Mouse (Mus musculus) kidney, adult 9 months (tissue): ENCODE data around the gene 1110032F04Rik.
A peak's percentile ranks its signal among the peaks of the same experiment; 100 is the strongest.
"Not testable (repeated sequence)": the region's sequence is repeated elsewhere in the genome, so short reads cannot be mapped to it uniquely, and the experiment has no call there.

Source experiments
- DNase-seq: peaks from one replicate; pipeline ENCODE4 v3.0.0; 2022

The 1110032F04Rik gene

DNA sequence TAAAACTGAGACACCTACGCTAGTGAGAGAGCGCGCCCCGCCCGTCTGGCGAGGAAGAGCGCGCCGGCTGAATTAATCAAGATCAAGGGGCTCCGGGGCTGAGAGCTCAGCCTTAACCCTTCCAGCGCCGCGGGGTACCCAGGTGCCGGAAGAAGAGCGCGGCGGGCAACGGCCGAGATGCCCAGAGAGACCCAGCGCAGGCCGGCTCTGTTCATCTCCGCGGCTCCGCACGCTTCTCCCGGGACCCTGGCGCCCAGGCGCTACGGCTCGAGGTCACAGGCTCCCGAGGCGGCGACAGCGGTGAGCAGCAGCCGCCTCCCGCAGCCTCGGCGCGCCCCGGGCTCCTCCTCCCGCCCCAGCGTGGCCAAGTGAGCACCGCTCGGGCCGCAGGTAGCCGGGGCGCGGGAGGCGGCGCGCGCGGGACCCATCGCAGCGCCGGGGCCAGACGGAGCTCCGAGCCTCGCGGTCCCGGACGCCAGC, at the start of gene 1110032F04Rik:
Gene 1110032F04Rik, plus strand, starts transcription at position 376 of the 480 bp plus-strand sequence.
- DNase-seq, result peak; percentile 19

GRCm38 (mm10) chr3:68821406-68821805, 48.0 kb upstream of the 1110032F04Rik start:
- DNase-seq, result peak; percentile 68

- DNase-seq, result peak; percentile 69
These were observed 47.5 kb upstream of the 1110032F04Rik start for GRCm38 (mm10) chr3:68821926-68822341.

- peak; percentile 68 for DNase-seq
These were observed 45.3 kb upstream of the 1110032F04Rik start for GRCm38 (mm10) chr3:68823876-68824764.

DNA sequence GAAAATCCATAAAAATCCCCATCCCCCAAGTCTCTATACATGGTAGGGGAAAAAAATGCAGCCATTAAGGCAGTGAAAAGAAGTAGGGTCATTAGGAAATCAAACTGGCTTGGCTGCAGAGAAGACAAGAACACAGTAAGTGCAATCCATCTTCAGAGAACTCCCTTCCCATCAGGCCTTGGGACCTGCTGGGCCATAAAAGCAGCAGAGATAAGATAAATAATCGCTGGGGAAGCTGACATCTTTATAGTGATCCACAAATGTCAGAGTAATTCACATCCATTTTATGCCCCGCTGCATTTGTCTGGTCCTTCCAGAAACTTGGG, 44.7 kb upstream of the 1110032F04Rik start:
- no peak for DNase-seq

DNA sequence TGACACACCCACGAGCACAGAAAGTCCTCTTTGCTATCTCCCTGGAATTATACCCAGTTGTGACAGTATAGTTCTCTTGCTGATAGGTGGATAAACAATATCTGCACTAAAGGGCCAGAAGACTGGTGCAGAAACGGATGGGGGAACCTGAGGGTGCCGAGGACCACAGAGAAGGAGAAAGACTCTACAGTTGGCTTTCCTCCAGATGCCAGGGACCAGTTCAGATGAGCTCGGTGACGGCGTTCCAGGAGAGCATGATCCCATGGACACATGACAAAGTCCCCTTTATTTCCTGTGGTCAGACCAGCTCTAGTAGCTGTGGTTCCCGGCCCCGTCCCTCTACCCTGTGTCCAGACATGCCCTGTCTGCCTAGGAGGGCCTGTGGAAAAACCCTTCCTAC, 44.2 kb upstream of the 1110032F04Rik start:
- DNase-seq, result peak; percentile 13

DNA sequence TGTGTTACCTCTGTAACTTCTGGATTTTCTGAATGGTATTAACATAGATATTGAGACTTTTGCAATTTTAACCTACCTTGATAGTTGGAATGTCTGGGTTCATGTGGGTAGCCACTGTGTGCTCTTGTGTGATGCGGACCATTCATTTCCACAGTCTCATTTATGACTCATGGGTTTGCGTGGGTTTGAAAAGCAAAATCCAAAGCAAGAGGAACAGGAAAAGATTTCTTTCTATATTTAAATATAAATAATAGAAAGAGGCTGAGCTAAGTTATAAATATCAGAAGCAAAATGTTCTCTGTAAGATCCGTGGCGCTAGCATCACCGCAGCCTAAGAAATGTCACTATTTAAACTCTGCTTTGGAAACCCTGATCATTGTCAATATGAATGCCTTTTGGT, 41.7 kb upstream of the 1110032F04Rik start:
- DNase-seq, result no peak

GRCm38 (mm10) chr3:68829944-68830343, 39.4 kb upstream of the 1110032F04Rik start:
- no peak for DNase-seq

DNA sequence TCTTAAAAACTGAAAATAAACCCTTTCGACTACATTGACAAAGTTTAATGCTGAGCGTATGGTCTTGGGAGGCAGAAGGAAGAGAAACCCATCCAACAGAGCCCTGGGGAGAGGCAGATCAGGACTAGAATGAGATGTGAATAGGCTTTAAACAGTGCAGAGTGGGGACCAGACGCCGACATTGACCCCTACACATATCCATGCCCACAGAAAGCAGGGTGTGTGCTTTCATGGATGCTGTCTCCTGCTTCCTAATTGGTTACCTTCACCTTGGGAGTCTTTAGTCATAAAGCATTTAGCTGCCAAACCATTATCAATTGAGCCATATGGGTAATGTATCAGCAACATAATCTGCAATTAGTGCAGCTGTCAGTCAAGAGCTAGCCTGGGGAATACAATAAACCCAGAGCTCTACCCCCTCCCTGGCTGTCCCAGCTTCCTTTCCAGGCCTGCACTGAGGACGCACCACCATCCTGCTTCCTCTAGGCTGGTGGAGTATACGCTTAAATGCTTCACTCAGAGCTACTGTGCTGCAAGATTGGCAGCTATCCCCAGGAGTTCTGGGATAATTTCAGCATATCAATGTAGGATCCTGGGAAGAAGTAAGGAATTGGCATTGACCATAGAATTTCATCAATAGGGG, 32.4 kb upstream of the 1110032F04Rik start:
- no peak for DNase-seq

DNA sequence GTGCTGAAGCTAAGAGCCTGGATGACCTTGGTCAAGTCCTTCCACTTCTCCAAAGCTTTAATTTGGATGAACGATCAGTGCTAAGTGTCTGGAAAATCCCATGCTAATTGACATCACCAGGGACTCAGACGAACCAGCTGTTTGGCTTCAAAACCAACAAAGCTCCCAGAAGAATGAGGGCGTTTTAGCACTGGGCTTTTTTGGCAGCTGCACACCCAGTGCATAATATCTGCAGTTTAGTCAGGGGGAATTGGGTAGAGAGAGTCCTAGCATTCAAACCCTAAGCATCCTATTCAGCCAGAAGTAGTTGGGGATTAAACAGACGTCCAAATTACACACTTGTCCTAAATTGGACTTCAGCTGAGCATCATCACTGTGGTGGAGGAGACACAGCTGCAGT, 29.2 kb upstream of the 1110032F04Rik start:
- DNase-seq, result no peak

DNA sequence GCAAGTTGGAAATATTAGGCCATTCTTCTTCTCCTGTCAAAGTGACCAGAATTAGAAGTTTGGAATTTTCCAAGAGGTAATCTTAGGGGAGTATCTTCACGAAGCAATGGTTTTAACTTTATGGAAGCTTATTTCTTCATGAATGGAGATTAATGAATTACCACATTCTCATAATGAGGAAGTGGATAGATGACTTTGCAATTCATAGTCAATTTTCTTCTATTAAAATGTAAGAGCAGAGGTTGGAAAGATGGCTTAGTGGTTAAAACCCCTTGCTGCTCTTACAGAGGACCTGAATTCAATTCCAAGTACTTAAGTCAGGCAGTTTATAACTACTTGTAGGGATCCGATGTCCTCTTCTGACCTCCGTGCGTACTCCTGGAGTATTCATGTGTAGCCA, 25.4 kb upstream of the 1110032F04Rik start:
- no peak for DNase-seq

GRCm38 (mm10) chr3:68848323-68848722, 21.1 kb upstream of the 1110032F04Rik start:
- DNase-seq, result no peak

DNA sequence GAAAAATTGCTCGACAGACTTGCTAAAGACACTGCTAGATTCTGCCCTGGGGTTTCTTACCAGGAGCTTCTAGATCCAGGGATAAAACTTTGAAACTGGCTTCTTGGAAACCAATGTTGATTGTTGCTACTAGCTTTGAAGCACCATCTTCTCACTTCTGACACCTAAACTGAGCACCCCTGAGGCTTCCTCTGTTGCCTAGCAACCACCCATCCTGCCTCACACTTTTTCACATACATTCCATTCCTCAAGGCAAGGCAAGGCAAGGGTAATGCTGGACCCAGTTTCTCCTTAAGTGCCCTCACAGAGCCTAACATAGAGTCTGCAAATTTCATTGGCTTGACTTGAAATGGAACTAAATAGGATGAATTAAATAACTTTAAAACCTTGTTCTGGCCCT, 17.0 kb upstream of the 1110032F04Rik start:
- no peak for DNase-seq

GRCm38 (mm10) chr3:68869691-68870567, 543 bp downstream of the 1110032F04Rik start:
- peak; percentile 14 for DNase-seq

GRCm38 (mm10) chr3:68870568-68870950, 1.2 kb downstream of the 1110032F04Rik start:
- no peak for DNase-seq

GRCm38 (mm10) chr3:68874079-68874478, 4.7 kb downstream of the 1110032F04Rik start:
- no peak for DNase-seq

DNA sequence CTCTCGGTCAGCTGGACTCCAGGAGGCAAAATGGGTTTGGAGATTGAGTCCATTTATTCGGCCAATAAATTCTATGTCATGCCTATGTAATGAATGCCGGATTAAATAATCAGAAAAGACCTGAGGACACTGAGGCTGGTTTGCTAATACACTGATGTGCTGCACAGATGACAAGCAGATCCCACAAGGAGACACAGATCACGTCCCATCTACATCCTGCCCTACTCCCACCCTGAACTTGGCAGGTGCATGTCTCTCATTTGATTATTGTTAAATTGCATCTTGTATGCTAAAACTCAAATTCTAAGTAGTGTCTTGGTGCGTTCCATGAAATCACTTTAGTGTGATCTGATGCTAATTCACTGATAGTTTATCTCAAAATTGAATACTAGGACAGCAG, 17.5 kb downstream of the 1110032F04Rik start:
- DNase-seq, result no peak

DNA sequence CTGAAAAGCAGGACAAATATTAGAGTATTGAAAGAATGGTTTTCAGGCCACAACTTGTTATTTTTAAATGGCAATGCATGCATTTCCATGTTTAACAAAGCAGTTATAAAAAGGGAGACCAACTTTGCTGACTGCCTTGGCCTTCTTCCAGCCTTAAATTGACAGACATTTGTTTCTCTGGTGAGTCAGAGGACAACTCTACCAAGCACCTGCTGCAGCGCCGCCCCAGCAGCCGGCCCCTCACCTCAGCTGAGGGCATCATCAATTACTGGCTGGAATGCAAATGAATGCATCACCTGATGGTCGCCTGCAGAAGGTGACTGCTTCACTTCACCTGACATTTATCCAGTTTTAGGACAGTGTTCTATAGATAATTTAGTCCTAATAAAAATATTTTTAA, 26.0 kb downstream of the 1110032F04Rik start:
- no peak for DNase-seq

DNA sequence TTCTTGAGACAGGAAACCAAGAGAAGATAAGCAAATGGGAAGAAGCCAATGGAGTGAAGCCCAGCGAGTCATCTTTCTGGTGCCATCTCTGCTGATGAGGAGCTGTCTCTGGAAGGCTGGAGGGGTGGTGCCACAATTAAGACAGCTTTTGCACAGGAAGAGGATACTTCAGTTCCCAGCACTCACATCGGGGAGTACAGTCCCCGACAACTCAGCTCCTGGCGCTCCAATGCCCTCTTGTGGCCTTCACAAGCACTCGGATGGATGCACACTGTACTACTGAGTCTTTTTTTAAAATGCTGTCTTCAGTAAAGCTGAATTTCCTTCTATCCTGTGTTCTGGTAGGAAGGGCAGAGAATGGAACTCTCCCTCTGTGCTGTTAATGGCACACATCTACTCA, 27.8 kb downstream of the 1110032F04Rik start:
- no peak for DNase-seq

DNA sequence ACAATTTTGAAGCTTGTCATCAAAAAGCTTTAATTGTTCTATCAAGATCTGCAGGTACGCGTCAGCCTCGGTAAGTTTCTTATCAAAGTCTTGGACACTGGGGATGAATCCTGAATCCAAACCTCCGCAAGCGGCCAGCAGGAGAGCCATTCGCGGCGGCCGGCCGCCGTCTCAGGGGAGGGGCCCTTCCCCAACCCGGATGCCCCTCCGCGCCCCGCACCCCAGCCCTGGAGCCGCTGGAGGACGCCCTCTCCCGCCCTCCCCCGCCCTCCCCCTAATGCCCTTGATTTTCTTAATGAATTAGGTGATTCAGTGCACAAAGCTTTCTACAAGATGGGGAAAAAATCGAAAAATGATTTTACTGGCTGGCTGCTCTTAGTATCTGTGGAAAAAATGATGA, 33.2 kb downstream of the 1110032F04Rik start:
- not testable (repeated sequence) for DNase-seq

DNA sequence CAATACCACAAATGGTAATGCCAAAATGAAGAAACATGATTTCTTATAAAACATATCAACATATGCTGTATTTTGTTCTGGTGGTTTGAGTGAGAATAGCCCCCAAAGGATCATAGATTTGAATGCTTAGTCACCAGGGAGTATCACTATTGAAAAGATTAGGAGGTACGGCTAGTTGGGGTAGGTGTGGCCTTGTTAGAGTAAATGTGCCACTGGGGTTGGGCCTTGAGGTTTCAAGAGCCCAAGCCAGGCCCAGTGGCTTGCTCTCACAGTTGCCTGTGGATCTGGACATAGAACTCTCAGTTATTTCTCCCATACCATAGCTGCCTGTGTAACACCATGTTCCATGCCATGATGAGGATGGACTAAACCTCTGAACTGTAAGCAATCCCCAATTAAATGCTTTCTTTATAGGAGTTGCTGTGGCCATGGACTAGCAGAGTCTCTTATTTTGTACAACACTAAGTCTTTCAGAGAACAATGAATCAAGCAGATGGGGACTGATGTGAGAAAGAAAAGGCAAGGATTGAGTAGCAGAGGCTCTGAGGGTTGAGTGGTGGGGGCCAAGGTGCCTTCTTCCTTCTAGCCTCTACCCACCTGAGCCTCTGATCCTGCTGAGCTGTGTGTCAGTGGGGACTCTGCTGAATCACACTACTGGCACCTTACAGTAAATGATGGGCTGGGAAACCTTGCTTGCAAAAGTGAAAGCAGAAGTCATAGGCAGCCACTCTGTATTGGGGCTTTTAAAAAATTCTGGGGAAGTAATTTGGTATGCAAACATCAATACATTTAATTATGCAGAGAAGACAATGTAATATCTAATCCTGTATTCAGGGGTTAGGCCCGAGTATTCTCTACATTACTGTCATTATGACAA, 35.8 kb downstream of the 1110032F04Rik start:
- no peak for DNase-seq

GRCm38 (mm10) chr3:68907509-68907908, 38.1 kb downstream of the 1110032F04Rik start:
- no peak for DNase-seq
